Mouse (Mus musculus): ENCODE data around the gene Zcchc2.

GRCm38 (mm10) chr1:106074656-106075055 is 84.5 kb downstream of the Zcchc2 start:
- TF ChIP-seq CTCF (IDR thresholded peaks at IDR 0.05) (no peak), EP300 (IDR thresholded peaks at IDR 0.05; ENCODE audit: insufficient read depth, low read depth, low read length) (no peak), POLR2A (IDR thresholded peaks at IDR 0.05; ENCODE audit: insufficient read depth, low read depth, low read length) (no peak)

All from heart, adult 2 months (tissue).